Comparison of ENCODE assay signal across 8 mouse cellular contexts in genomic region chr5:77015544-77016482, GRCm38 (mm10). TPM values are rescaled to one million over a fixed set of nuclear protein-coding genes. Genes with fewer than 3 reads are reported as not detected.
DNase-seq lines count a peak whose midpoint lies in the region; ATAC-seq lines count a peak whose summit lies in the region.

TSS of gene Thegl (plus strand) at chr5:77016023.

- peak within 1 kb of the TSS; percentile 48 for H3K4me3 ChIP-seq in intestine, embryonic 14.5 days (ENCODE audit: low read depth, low read length)

- no peaks in the 10 kb centered on the region for H3K9me3 ChIP-seq in intestine, embryonic 14.5 days (ENCODE audit: control insufficient read depth, low read length)

- intact Hi-C loops in left cerebral cortex, postnatal 14 days (cut with DNase I) = no loop called here

- no peaks in the 10 kb centered on the region for H3K36me3 ChIP-seq in intestine, embryonic 14.5 days (ENCODE audit: control insufficient read depth, insufficient read depth, low read length)

- peak; percentile 98 for ATAC-seq in intestine, embryonic 14.5 days (replicated peaks; ENCODE audit: low FRiP score, low TSS enrichment, low read depth)
- ATAC-seq in megakaryocyte progenitor cell, adult 5-6 weeks (replicated peaks; ENCODE audit: poor library complexity) = peak; percentile 94

- H3K4me2 ChIP-seq in intestine, embryonic 14.5 days (ENCODE audit: low read length) = peak within 1 kb of the TSS; percentile 77

- H3K27ac ChIP-seq in intestine, embryonic 14.5 days (ENCODE audit: low read depth) = no peak within 1 kb of the TSS

- no peaks in the 10 kb centered on the region for H3K4me1 ChIP-seq in intestine, embryonic 14.5 days (replicated peaks; ENCODE audit: control insufficient read depth, insufficient read depth, low read length)

- WGBS in intestine, embryonic 14.5 days = 14% methylated on average over 57 of the region's 57 CpGs

- no peaks in the 10 kb centered on the region for H3K27me3 ChIP-seq in intestine, embryonic 14.5 days (replicated peaks; ENCODE audit: control insufficient read depth, insufficient read depth, low read length)

- H3K9ac ChIP-seq in intestine, embryonic 14.5 days (ENCODE audit: low read length) = peak within 1 kb of the TSS; percentile 25; the same call in 1 of the 2 replicates

- DNase-seq in adrenal gland, postnatal 14 days = peak; percentile 92
- DNase-seq in embryo, embryonic 11.5 days (ENCODE audit: low read depth, low spot score) = peak; percentile 67
- peak; percentile 67 for DNase-seq in gastrocnemius, postnatal 25 days
- DNase-seq in intestine, embryonic 14.5 days (ENCODE audit: low spot score) = peak; percentile 93
- DNase-seq in left cerebral cortex, postnatal 14 days (ENCODE audit: low spot score in 2 of 2) = peak; percentile 69 to 71
- peak; percentile 74 to 80 for DNase-seq in right cerebral cortex, adult 2 months (ENCODE audit: low spot score in 2 of 2)
- DNase-seq in urinary bladder, adult 2 months (ENCODE audit: low spot score) = peak; percentile 52

RNA-seq across cellular contexts. Expression of gene Thegl, which starts in this region (rescaled TPM):
- not detected in 2 replicates for total RNA-seq in adrenal gland, postnatal 14 days (2021)
- not detected for total RNA-seq in gastrocnemius, postnatal 25 days (2021)
- polyA plus RNA-seq in intestine, embryonic 14.5 days (2014; fragmentation: Nextera tagmentation; extraction: Ambion mirVana) = 1.0 and 1.2 TPM in 2 replicates
- total RNA-seq in left cerebral cortex, postnatal 14 days (2021) = under 1 TPM; 0.55 to 0.83 TPM
- not detected in 2 replicates for total RNA-seq in megakaryocyte progenitor cell, adult 5-6 weeks (2015)
- not detected in 2 replicates for total RNA-seq in megakaryocyte progenitor cell, adult 5-6 weeks (2017)
- polyA plus RNA-seq in urinary bladder, adult 2 months (2012; rRNA removed) = not detected in 2 replicates

Comparison
In these comparisons a context has a peak if more than half of its experiments do, and no peak if none do; other contexts are left out.
1. Peak in DNase-seq in adrenal gland, postnatal 14 days; RNA of the gene not detected or under 1 TPM.
2. Peak in DNase-seq in gastrocnemius, postnatal 25 days; RNA of the gene not detected or under 1 TPM.
3. Peak in DNase-seq in left cerebral cortex, postnatal 14 days; RNA of the gene not detected or under 1 TPM.
4. Peak in ATAC-seq in megakaryocyte progenitor cell, adult 5-6 weeks; RNA of the gene not detected or under 1 TPM.
5. Peak in DNase-seq in urinary bladder, adult 2 months; RNA of the gene not detected or under 1 TPM.